Mouse (Mus musculus) forebrain, embryonic 10.5 days (tissue): ENCODE results near the gene Mbtd1. TPM values are rescaled to one million over a fixed set of nuclear protein-coding genes. Genes with fewer than 3 reads are reported as not detected.
A peak's percentile ranks its signal among the peaks of the same experiment; 100 is the strongest.

Experiments used
- DNase-seq: peaks from one replicate; pipeline ENCODE4 v3.0.0-alpha.2; 2017; ENCODE audit warnings: low spot score; ENCODE audit errors: extremely low spot score
- H3K27ac ChIP-seq: fragments of 300-500 bp; sonication (generic); 2 replicates; pipeline ENCODE4 v1.5.1; 2016; ENCODE audit warnings: mild to moderate bottlenecking
- H3K27me3 ChIP-seq: fragments of 300-500 bp; sonication (generic); 2 replicates; pipeline ENCODE4 v1.6.1; 2016; ENCODE audit warnings: mild to moderate bottlenecking; ENCODE audit not compliant: poor library complexity, severe bottlenecking
- H3K36me3 ChIP-seq: fragments of 300-500 bp; sonication (generic); replicated peaks from 2 replicates; pipeline ENCODE4 v1.6.1; 2016; ENCODE audit warnings: mild to moderate bottlenecking, moderate library complexity
- H3K4me1 ChIP-seq: fragments of 300-500 bp; sonication (generic); 2 replicates; pipeline ENCODE4 v1.6.1; 2016
- H3K4me3 ChIP-seq: fragments of 300-500 bp; sonication (generic); 2 replicates; pipeline ENCODE4 v1.5.1; 2016; ENCODE audit warnings: mild to moderate bottlenecking, moderate library complexity
- H3K9me3 ChIP-seq: fragments of 300-500 bp; sonication (generic); 2 replicates; pipeline ENCODE4 v1.6.1; 2016; ENCODE audit warnings: mild to moderate bottlenecking, moderate library complexity
- whole genome bisulfite sequencing: fragments of 180-500 bp; shearing (Covaris S2); methylation state at CpG from one replicate; pipeline ENCODE4 v1.1.7; 2016; 5-methylcytosine and 5-hydroxymethylcytosine counted together
- polyA plus RNA-seq: library from polyadenylated mRNA; unstranded; fragments of >200 nt; fragmentation: Nextera tagmentation; extraction: Ambion mirVana; gene quantifications from 2 replicates; pipeline ENCODE4 v1.2.1, GENCODE M21; 2016

Gene Mbtd1
- polyA plus RNA-seq, 1 experiment from 2014 or later, result 42.7 TPM

DNA sequence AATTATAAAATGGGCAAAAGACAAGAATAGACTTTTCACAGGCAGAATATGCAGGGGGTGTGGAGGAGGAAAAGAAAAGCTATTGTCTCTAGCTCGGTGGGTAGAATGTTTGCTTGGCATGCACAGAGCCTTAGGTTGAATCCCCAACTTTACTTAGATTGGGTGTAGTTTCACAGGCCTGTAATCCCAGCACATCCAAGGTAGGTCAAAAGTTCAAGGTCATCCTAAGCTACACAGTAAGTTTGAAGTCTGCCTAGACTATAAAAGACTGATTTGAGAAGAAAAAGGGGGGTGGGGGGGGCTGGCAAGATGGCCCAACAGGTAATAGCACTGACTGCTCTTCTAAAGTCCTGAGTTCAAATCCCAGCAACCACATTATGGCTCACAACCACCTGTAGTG lies 84.1 kb downstream of the Mbtd1 start:
- 88% methylated on average over 1 of the region's 1 CpGs for WGBS
- peaks cover 15% of the 10 kb centered on the region for H3K36me3 ChIP-seq
- no peaks in the 10 kb centered on the region for H3K27me3 ChIP-seq
- H3K9me3 ChIP-seq, result no peaks in the 10 kb centered on the region
- no peak overlapping the region for H3K27ac ChIP-seq
- H3K4me1 ChIP-seq, result peaks cover 21% of the 10 kb centered on the region
- no peak overlapping the region for H3K4me3 ChIP-seq
- DNase-seq, result no peak

DNA sequence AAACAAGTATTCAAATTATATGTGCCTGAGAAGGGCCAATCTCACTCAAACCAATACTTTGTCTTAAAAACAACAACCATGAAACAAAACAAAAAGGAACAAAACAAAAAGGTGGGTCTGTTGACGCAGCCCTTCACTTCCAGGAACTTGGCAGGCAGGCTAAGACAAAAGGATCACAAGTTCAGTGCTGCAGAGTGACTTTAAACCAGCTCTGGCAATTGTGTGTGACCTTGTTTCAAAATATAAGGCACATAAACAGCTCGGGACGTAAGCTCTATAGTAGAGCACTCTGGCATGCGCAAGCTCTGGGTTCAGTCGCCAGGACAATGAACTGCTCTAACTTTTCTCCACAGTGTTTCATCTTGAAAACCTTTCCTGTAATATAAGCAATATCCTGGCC lies 87.3 kb downstream of the Mbtd1 start:
- WGBS, result 93% methylated on average over 5 of the region's 5 CpGs
- Histone ChIP-seq H3K36me3 (no peaks in the 10 kb centered on the region), H3K27ac (no peak overlapping the region), H3K4me3 (no peak overlapping the region), H3K9me3 (no peaks in the 10 kb centered on the region), H3K27me3 (no peaks in the 10 kb centered on the region), H3K4me1 (peaks cover 9% of the 10 kb centered on the region)
- no peak for DNase-seq

DNA sequence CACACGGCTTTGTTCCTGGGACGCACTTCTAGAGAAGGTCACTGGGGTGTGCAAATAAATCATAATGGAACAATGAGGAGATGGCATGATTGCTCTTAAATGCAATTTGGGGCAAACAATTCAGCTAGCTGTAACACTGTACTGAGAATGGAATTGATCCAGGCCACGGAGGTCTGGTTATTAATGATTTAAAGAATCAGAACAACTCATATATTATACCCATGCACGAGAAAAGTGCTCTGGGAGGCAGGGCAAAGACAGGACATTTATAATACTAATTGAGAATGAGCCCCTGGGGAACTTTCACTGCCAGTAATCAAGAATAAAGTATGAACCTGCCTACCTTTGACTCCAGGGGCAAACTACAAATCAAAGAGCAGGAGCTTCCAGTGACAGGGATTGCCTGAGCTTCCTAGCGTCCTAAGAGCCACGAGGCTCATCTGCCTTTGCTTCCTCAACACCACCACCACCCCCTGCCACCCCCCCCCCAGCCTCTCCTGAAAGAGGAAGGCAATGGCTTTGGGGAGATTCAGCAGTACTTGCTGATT lies 93.9 kb downstream of the Mbtd1 start:
- Histone ChIP-seq H3K36me3 (no peaks in the 10 kb centered on the region), H3K4me1 (no peaks in the 10 kb centered on the region), H3K9me3 (no peaks in the 10 kb centered on the region), H3K27ac (no peak overlapping the region), H3K27me3 (no peaks in the 10 kb centered on the region), H3K4me3 (no peak overlapping the region)
- 68% methylated on average over 6 of the region's 6 CpGs for WGBS
- no peak for DNase-seq

DNA sequence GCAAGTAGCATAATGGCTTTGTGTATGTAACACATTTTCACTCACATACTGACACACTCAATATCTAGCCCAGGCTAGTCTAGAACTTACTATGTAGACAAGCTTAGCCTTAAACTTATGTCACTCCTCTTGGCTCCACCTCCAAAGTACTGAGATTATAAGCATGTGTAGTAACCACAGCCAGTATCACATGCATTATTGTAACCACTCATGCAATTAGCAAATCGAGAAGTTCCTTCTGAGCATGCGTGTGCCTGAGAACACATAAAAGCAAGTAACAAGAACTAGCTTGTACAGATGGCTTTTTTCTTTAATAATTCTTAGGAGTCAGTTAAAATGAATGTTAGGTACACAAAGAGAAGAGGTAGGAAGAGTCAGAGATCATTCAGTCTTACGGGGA lies 99.0 kb downstream of the Mbtd1 start:
- DNase-seq, result no peak
- no peak overlapping the region for H3K27ac ChIP-seq
- no peaks in the 10 kb centered on the region for H3K27me3 ChIP-seq
- H3K4me1 ChIP-seq, result no peaks in the 10 kb centered on the region
- WGBS, result 91% methylated on average over 3 of the region's 3 CpGs
- no peaks in the 10 kb centered on the region for H3K9me3 ChIP-seq
- no peaks in the 10 kb centered on the region for H3K36me3 ChIP-seq
- no peak overlapping the region for H3K4me3 ChIP-seq

DNA sequence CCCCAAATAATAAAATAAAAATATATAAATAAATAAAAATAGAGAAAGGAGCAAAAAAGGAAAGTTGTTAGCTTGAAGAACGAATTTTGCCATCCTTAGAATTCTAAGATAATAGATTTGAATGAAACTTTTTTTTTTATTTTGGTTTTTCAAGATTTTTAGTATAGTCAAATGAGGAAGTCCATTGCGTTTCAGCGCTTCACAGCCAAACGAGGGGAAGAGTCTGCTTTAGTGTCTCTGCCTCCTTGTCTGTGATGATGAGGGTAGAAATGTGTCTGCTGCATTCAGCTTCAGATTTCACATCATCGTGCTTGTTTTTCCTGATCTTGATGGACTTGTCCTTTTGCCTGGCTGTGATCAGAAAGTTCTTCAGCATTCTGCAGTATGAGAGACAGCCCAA lies 99.6 kb downstream of the Mbtd1 start:
- no peak for DNase-seq
- Histone ChIP-seq H3K27ac (no peak overlapping the region), H3K4me1 (no peaks in the 10 kb centered on the region), H3K27me3 (no peaks in the 10 kb centered on the region), H3K36me3 (no peaks in the 10 kb centered on the region), H3K4me3 (no peak overlapping the region), H3K9me3 (no peaks in the 10 kb centered on the region)
- WGBS, result 89% methylated on average over 5 of the region's 5 CpGs

DNA sequence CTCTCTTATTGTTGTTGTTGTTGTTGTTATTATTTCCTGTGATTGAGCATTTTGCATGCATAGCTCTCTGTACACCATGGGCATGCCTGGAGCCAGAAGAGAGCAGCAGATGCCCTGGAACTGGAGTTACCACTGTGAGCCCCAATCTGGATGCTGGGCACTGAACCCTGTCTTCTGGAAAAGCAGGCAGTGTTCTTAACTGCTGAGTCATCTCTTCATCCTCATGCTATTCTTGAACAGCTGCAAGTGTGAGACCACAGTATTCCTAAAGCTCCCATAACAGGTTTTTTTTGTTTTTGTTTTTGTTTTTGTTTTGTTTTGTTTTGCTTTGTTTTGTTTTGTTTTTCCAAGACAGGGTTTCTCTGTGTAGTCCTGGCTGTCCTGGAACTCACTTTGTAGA lies 100.6 kb downstream of the Mbtd1 start:
- H3K27me3 ChIP-seq, result no peaks in the 10 kb centered on the region
- no peak overlapping the region for H3K4me3 ChIP-seq
- no peaks in the 10 kb centered on the region for H3K9me3 ChIP-seq
- DNase-seq, result no peak
- no peaks in the 10 kb centered on the region for H3K4me1 ChIP-seq
- H3K36me3 ChIP-seq, result no peaks in the 10 kb centered on the region
- H3K27ac ChIP-seq, result no peak overlapping the region

DNA sequence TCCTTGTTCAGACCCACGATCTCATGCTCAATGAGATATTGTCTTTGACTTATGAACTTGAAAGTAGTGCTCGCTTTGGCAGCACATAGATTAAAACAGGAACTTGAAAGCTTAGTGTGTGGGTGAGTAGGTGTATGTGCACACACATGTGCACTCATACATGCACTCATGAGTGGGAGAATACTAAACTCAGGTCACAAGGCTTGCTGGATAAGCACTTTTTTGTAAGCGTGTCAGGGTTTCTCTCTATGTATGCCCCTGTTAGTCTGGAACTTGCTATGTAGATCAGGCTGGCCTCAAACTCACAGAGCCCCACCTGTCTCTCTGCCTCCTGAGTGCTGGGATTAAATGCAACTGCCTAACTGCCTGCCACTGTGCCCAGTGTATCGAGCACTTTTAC lies 101.4 kb downstream of the Mbtd1 start:
- 84% methylated on average over 4 of the region's 4 CpGs for WGBS
- no peak for DNase-seq
- no peaks in the 10 kb centered on the region for H3K27me3 ChIP-seq
- H3K36me3 ChIP-seq, result no peaks in the 10 kb centered on the region
- H3K9me3 ChIP-seq, result no peaks in the 10 kb centered on the region
- no peak overlapping the region for H3K27ac ChIP-seq
- no peaks in the 10 kb centered on the region for H3K4me1 ChIP-seq
- H3K4me3 ChIP-seq, result no peak overlapping the region

DNA sequence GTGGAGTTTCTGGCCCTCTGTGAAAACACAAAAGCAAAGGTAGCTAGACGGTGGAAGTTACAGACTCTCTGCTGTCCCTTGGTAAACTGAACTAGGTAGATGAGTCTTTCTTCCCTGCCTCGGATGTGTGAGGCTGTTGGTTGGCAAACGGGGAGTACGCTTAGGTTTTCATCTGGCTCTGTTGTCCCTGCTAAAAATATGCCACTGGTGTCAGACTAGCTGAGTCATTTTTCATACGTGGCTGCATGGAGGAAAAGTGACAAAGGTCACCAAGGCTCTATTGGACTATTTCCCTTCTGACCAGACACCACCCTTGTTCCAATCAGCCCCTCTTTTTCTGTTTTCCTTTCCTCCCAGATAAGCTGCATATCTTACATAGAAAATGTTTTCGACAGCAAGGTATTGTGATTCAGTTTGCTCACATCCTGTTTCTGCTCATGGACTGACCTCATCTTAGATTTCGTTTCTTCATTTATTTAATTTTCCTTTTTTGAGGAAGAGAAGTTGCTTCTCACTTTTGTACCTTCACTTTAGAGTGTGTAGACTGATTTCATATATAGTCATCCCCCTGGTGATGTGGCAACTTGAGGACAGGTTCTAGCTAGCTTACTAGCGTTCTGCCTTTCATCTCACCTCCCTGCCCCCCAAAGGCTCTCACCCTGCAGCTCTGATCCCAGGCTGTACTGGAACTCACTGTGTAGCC lies 102.1 kb downstream of the Mbtd1 start:
- no peaks in the 10 kb centered on the region for H3K27me3 ChIP-seq
- no peak overlapping the region for H3K27ac ChIP-seq
- no peaks in the 10 kb centered on the region for H3K36me3 ChIP-seq
- DNase-seq, result no peak
- H3K4me3 ChIP-seq, result no peak overlapping the region
- no peaks in the 10 kb centered on the region for H3K9me3 ChIP-seq
- H3K4me1 ChIP-seq, result no peaks in the 10 kb centered on the region
- WGBS, result 79% methylated on average over 8 of the region's 8 CpGs

DNA sequence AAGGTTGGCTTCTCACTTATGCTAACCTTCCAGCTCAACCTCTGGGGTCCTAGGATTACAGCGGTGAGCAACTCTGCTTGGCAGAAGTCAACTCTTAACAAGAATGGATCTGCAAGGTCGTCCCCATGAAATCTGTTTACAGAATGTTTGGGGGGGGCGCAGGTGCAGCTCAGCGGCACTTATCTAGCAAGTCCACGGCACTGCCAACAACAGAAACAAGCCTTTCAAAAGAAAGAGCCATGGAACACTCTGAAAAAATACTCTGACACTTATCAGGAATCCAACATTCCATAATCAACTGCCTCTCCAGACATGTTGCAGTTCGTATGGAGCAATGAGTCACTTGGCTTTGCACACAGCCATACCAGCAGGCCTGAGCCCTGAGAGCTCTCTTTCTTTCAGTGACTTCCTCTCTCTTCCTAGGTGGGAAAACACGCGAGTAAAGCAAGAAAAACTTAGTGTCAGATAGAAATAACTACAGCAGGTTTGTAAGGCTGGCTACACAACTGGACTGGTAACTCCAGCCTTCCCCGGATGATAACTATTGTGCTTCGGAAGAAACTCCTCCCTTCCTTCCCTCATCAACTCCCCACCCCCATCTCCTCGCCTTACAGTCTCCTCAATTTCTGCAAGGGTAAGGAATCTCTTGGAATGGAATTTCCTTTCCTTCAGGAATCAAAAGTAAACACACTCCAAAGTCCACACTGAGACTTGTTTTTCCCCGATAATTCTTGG lies 102.8 kb downstream of the Mbtd1 start:
- no peak for DNase-seq
- Histone ChIP-seq H3K36me3 (no peaks in the 10 kb centered on the region), H3K27ac (no peak overlapping the region), H3K9me3 (no peaks in the 10 kb centered on the region), H3K27me3 (no peaks in the 10 kb centered on the region), H3K4me1 (no peaks in the 10 kb centered on the region), H3K4me3 (no peak overlapping the region)
- 72% methylated on average over 12 of the region's 12 CpGs for WGBS

DNA sequence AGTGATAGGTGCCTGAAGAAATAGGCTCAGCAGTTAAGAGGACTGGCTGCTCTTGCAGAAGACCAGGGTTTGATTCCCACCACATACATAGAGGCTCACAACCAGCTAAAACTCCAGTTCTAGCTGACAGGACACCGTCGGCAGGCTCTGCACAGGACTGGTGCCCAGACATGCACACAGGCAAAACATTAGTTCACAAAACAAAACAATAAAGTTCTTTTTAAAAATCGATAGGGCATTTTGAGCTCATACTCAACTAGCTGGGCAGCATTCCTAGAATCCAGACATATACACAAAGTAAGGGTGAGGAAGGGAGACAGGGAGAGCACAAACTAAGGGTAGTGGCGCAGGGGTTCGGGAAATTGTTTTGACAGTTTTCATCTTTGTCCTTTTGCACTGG lies 108.9 kb downstream of the Mbtd1 start:
- H3K4me3 ChIP-seq, result peak overlapping the region; percentile 97
- 65% methylated on average over 5 of the region's 5 CpGs for whole genome bisulfite sequencing
- H3K27me3 ChIP-seq, result no peaks in the 10 kb centered on the region
- 0 out of 2 replicates have a peak overlapping the region, but pooled peaks have one; percentile 94 for H3K27ac ChIP-seq
- no peaks in the 10 kb centered on the region for H3K9me3 ChIP-seq
- peaks cover 34% of the 10 kb centered on the region for H3K4me1 ChIP-seq
- DNase-seq, result no peak
- no peaks in the 10 kb centered on the region for H3K36me3 ChIP-seq

DNA sequence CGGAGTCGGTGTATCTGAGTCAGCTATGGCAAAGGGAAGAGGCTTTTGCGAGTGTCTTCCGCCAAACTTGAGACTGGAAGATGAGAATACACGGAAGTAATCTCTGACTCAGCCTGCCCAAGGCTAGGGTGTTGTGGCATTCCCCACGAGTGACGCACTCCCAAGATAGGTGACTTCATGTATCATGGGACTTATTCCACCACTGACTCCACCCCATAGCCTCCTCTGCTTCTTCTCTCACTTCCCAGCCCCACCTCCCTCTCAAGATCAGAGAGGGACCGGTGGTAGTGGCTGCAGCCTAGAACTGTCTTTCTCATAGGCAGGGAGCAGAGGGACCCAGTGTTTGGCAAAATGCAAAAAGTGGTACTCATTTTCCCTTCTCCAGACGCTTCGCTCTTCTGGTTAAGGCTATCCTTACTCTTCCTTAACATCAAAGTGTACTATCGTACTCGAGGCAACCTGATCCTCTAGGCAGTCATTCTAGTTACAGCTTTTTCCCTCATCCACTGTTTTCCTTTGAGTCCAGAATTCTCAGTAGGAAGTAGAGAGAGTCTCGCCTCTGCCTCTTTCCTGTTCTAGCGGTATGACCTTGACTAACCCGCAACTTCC lies 109.6 kb downstream of the Mbtd1 start:
- H3K36me3 ChIP-seq, result no peaks in the 10 kb centered on the region
- DNase-seq, result peak; percentile 32
- H3K4me1 ChIP-seq, result peaks cover 34% of the 10 kb centered on the region
- no peaks in the 10 kb centered on the region for H3K27me3 ChIP-seq
- H3K4me3 ChIP-seq, result peak overlapping the region; percentile 97
- no peaks in the 10 kb centered on the region for H3K9me3 ChIP-seq
- 11% methylated on average over 15 of the region's 15 CpGs for WGBS
- peak overlapping the region; percentile 94 for H3K27ac ChIP-seq

DNA sequence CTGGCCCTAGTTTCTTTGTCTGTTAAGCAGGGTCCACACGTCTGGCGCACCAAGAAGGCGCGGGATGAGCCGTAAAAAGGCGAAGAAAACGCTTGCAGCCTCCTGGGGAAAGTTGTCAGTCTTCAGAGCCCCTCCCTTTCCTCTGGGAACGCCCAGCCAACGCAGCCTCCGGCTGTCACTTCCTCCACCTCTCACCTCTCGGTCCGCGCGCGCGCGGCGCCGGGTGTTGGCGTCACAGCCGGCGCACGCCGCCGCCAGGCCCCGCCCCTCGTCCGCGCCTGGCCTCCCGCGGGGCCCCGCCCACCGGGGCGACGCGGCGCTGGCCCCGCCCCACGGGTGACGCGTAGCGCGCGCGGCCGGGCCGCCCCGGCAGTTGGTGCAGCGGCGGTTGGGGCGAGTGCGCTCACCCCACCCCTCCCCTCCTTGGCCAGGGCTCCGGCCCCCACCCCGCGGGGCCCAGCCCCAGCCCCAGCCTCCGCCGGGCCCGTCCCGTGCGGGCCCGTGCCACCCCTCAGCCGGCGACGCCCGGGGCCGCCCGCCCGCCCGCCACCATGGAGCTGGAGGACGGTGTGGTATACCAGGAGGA lies 110.2 kb downstream of the Mbtd1 start, which contains the start of gene Spag9:
Gene Spag9, plus strand, starts transcription at position 372 of the 586 bp plus-strand sequence.
- under 1% methylated on average over 70 of the region's 70 CpGs for WGBS
- Histone ChIP-seq H3K4me1 (peaks cover 34% of the 10 kb centered on the region), H3K4me3 (peak within 1 kb of the TSS; percentile 97), H3K36me3 (no peaks in the 10 kb centered on the region), H3K27me3 (no peaks in the 10 kb centered on the region), H3K9me3 (no peaks in the 10 kb centered on the region), H3K27ac (peak within 1 kb of the TSS; percentile 94)
- peak; percentile 92 for DNase-seq
